Mouse (Mus musculus): ENCODE results near the gene Tbc1d21. TPM values are rescaled to one million over a fixed set of nuclear protein-coding genes. Genes with fewer than 3 reads are reported as not detected.

The Tbc1d21 gene
- polyA plus RNA-seq, 1 experiment: not detected

DNA sequence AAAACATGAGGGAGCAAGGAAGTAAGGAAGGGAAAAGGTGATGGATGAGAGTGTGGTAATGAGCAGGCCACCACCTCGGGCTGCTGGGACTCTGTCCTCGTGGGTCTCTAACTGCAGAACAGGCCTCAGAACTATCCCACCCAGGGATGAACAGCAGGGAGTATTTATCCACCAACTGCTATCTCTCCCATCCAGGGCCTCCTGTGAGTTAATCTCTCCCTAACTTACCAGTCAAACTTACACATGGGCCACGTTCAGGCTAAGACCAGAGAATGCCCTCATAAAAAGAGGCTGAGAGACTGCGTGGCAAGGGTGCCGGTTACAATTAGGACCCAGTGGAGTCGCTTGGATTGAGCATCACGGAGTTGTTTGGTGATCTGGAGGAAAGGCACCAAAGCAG lies 24.3 kb downstream of the Tbc1d21 start:
- DNase-seq (ENCODE audit: low spot score): no peak

DNA sequence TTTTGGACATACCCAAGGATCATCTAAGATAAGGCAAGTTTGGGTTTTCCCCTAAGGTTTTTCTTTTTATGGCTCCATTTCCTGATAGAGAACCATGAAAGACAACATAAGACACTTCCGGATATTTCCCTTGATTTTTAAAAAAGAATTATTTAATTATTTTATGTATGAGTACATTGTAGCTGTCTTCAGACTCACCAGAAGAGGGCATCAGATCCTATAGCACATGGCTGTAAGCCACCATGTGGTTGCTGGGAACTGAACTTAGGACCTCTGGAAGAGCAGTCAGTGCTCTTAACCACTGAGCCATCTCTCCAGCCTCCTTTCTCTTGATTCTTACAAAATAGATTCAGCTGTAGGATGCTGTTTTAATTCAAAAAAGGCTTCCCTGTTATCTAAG lies 28.5 kb downstream of the Tbc1d21 start:
- DNase-seq (ENCODE audit: low spot score): no peak

DNA sequence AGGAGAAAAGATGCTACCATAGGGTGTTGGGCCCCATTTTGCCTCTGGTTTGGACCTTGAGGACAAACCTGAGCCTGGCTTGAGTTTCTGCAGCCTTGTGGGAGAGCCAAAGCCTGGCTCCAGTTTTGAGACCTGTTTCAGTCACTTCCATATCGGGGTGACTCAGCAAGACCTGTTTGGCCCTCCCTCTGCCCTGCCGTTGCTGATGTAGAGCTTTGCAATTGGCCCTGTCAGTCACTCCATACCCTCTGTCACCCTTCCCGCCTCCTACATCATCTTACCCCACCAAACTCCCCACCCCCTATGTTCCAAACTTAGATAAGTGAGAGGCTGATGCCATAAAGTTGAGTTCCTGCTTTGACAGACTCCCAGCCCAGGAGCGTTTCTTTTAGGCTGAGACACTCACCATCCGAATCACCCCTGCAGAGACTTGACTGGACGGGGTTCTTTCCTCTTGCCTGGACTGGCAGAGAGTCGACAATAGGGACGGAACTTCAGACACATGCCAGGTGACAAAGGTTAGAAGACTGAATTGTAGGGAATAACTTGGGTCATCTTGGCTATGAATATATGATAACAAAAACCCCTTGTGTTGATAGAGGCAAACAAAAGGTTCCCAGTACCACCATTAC lies 33.5 kb downstream of the Tbc1d21 start:
- DNase-seq (ENCODE audit: low spot score): no peak

DNA sequence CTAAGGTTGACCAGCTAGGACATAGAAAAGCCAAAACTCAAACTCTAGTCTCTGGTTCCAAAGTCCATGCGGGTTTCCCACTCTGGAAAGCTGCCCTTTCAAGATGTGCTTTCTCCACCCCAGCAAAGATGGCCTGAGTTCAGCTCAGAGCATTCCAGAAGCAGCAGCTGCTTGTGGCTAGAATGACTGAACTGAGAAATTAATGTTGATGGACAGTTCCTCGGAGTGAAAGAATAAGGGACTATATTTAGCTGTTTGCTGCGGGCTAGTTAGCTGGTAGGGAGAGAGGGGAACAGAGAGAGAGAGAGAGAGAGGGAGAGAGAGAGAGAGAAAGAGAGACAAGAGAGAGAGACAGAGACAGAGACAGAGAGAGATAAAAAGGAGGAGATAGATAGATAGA lies 39.0 kb downstream of the Tbc1d21 start:
- DNase-seq (ENCODE audit: low spot score): no peak

- no peak for DNase-seq (ENCODE audit: low spot score)
Measured at GRCm38 (mm10) chr9:58330293-58330692, 40.0 kb downstream of the Tbc1d21 start.

DNA sequence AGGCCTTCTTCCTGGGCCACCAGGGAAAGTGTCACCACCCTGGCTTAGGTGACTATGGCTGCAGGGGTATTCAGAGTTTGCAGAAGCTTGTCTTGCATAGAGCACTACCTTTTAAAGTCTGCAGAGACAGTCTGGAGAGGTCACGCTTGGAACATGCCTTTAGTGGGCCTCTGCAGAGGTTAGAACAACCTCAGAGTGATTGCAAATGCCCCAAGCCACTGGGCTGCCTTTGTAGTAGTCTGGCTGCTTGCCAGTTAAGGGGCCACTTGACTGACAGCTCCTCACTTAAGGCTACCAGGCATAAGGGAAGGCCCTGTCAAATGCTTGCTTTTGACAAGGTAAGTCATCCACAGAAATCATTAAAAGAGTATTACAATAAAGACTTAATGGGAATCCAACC lies 42.9 kb downstream of the Tbc1d21 start:
- DNase-seq (ENCODE audit: low spot score): no peak

DNA sequence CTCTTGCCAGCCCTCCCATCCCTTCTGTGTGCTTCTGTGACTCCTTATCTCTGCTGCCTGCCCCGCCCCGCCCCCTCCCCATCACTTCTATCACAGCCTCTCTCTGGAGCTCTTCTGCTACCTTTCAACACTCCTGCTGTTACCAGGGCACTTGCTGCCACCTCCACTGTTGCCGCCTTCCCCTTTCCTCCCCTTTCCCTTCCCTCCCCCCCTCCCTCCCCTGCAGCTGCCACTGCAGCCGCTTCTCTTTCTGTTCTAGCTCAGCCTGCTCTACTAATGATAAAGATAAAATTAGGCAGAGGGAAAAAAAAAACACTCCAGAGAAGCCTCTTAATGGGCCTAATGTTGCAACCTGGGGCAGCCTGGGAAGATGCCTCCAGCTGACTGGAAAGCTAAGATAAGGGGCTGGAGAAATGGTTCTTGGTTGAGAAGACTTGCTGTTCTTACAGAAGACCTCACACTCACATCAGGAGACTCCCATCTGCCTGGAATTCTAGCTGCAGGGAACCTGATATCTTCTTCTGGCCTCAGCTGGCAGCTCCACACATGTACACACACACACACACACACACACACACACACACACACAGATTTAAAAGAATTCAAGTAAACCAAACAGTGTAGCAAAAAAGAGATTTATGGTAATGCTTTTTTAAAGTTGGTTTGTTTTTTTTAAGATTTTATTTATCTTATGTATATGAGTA lies 43.6 kb downstream of the Tbc1d21 start:
- no peak for DNase-seq (ENCODE audit: low spot score)

GRCm38 (mm10) chr9:58321681-58322080 lies 48.6 kb downstream of the Tbc1d21 start:
- no peak for DNase-seq (ENCODE audit: low spot score)

DNA sequence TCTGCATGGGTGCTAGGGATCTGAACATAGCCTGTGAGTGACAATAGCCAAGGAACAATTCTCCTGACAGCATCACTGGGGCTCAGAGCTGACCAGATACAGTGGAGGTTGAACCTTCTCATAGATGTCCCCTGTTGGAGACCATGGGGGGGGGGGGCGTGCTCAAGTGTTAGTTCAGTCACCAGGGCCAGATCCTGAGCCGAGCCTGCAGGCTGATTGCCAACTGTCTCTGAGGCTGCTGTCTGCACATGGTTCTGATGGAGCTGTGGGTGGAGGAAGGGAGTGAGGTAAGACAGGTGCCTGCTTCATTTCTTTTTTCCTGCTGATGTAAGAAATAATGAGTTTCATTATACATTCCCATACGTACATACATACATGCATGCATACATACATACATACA lies 51.9 kb downstream of the Tbc1d21 start:
- DNase-seq (ENCODE audit: low spot score): no peak

GRCm38 (mm10) chr9:58317381-58317780 lies 52.9 kb downstream of the Tbc1d21 start:
- no peak for DNase-seq (ENCODE audit: low spot score)

GRCm38 (mm10) chr9:58316784-58317183 lies 53.5 kb downstream of the Tbc1d21 start:
- DNase-seq (ENCODE audit: low spot score): no peak

DNA sequence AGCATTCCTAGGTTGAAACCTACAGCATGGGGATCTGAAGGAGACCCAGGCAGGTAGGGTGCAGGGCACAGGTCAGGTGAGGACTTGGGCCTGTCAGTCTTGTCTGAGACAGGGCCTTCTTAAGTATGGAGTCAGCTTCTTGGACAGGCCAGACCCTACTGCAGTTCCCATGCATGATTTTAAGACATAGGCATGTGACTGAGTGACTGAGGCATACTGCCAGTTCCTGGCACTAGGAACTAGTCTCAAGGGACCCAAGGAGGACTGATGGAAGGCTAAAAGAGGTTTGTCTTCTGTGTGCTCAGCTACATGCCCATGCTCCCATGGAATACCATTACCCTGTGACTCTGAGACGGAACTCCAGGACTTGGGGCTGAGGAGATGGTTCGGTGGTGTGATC lies 54.4 kb downstream of the Tbc1d21 start:
- no peak for DNase-seq (ENCODE audit: low spot score)

DNA sequence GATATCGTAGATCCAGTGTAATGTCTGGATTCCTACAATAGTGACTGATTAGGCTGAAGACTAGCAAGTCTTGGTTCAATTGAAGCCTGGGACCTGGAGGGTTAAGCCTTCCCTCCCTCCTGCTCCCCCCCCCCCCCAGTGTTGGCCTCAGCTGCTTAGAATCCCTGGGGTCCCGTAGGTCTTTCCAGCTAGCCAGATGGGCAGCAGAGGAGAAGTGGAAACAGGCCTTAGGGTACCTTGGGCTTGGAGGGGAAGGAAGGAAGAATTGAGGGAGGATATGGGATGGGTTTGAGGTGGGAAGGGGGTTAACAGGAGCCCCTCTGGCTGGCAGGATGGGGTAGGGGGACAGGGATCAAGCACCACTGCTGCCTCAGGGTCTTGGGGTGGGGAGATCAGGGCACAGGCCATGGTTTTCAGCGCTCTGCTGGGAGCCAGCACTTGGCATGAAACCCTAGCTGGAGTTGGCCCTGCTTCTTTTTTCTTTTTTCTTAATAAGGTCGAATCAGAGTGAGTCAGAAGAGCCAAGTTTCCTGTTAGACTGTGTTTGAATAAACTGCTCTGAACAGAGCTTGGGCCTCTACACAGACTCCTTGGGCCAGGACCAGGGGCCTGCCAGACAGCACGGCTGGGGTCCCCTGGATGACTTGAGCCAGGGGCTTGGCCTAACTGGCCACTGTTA lies 55.4 kb downstream of the Tbc1d21 start:
- DNase-seq (ENCODE audit: low spot score): no peak

DNA sequence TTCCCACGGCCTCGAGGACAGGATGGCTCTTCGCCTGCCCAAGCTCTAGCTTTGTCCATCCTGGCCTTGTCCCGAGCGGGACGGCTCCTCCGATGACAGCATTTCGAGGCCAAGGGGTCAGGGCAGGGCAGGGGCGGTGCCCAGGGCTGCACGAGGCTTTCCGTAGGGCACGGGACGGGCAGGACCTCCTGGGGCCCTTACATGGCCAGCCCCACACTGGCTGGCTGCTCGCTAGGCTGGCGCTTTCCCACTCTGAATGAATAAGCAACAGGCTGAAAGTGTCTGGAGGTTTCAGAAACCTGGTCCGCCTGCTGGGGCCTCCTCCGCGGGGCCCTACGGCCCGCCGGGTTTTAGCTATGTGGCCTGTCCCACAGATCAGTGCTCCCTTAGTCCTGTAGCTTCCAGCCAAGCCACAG lies 57.3 kb downstream of the Tbc1d21 start, which contains the start of gene Loxl1:
Loxl1 (minus strand) TSS at position 243 of the 416 bp plus-strand sequence.
- DNase-seq (ENCODE audit: low spot score): peak; percentile 59

DNA sequence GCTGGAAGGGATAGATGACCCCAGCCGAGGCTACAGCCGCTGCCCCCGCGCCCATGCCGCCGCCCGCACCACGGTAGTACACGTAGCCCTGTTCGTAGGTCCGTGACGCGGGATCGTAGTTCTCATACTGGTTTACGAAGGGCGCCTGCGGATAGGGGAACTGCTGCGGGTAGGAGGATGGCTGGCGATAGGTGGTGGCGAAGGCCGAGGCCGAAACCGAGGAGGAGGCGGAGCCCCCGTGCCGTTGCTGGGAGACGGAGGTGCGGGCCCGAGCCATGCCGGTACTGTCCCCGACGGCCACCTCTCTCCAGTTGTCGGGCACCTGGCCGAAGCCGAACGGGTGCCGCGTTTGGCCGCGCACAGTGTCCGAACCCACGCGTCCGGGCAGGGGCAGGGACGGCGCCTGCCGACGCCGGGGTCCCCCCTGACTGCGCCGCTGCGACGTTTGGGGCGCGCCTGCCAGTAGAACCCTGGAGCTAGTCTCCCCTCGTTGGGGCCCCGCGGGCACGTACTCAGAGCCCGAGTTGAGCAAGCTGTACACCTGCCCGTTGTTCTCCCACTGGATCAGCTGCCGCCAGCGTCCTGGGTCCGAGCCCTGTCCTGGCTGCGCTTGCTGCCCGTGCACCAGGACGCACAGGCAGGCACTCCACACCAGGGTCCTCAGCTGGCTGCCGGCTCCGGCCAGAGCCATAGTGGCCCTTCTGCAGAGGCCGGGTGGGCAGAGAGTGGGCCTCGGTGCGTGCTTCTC lies 57.9 kb downstream of the Tbc1d21 start:
- DNase-seq (ENCODE audit: low spot score): no peak

GRCm38 (mm10) chr9:58311191-58311910 lies 58.9 kb downstream of the Tbc1d21 start:
- DNase-seq (ENCODE audit: low spot score): no peak

DNA sequence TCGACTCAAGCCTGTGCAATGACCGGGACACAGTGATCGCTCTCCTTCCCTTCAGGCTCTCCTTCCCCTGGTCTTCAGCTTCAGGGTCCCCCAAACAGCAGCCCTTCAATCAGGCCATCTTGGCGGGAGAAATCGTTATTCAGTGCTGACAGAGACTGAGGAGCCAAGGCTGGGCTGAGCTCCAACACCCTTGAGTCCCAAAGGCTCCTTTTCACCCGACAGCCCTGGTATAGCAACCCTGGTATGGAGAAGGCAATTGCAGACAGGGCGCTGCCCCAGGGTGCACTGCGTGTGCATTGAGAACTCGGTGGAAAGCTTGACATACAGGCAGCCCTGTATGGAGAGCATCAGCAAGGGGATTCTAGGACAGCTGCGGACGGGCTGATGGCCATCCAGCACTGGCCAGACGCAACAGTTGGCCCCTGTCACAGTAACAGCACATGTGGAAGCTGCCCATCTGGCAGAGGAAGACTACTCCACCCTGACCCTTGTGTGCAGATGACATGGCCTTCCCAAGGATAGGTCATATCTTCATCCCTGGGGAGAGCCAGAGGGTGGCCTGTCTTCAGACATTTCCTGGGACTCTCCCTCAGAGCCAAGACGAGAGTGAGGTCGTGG lies 60.1 kb downstream of the Tbc1d21 start:
- no peak for DNase-seq (ENCODE audit: low spot score)
